Mouse (Mus musculus) E14TG2a.4 (cell line): Measurements from ENCODE around the gene Cyp24a1.

Source experiments
- CTCF ChIP-seq: conservative IDR thresholded peaks from 2 replicates; pipeline ENCODE4 v1.5.1; 2014; ENCODE audit warnings: low read length
- NANOG ChIP-seq: IDR thresholded peaks from 2 replicates; pipeline ENCODE4 v1.6.1; 2014; ENCODE audit warnings: borderline replicate concordance, low read length, mixed read lengths
- POU5F1 ChIP-seq: IDR thresholded peaks from 2 replicates; pipeline ENCODE4 v1.6.1; 2014; ENCODE audit warnings: low read length, borderline replicate concordance

- no peak for TF ChIP-seq CTCF
- no peak for TF ChIP-seq POU5F1
- TF ChIP-seq NANOG: no peak
These were observed 37.8 kb downstream of the Cyp24a1 start for GRCm38 (mm10) chr2:170459183-170459582.
